Mouse (Mus musculus): ENCODE results near the gene Rpl14. TPM values are rescaled to one million over a fixed set of nuclear protein-coding genes. Genes with fewer than 3 reads are reported as not detected.

Gene Rpl14
- polyA plus RNA-seq, 1 experiment, result 548 TPM

DNA sequence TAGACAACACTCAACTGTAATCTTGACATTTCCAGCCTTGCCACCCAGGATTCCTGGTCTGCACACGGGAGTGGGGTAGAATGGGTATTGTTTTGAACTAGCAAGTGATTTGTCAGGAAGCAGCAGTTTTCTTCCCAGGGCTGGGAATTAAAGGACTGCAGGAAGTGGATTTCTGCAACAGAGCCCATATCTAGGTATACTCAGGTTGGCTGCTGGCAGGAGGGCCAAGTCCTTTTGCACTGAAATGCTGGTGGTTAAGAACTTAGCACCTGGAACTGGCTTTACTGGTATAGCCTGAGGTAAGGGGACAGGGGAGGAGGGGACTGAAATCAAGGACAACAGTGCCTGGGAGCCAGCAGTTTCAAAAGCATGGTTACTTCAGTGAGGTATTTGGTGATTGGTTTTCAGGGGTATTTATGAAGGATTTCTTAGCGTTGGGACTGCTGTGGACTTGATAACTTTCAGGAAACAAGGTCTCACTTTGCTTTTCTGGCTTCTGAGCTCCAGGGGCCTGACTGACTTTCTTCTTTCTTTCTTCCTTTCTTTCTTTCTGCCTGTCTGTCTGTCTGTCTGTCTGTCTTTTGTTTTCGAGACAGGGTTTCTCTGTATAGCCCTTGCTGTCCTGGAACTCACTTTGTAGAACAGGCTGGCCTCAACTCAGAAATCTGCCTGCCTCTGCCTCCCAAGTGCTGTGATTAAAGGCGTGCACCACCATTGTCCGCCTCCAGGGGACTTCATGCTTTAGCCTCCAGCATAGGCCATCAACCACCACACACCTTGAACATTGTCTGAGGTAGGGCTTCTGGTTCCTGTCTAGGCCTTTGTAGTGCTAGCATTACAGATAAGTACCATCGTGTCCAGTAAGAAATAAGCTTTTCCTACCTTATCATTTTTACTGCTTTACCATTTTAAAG is 4.8 kb downstream of the Rpl14 start:
- TF ChIP-seq CTCF (IDR thresholded peaks at IDR 0.05; ENCODE audit: borderline replicate concordance, extremely low read depth, insufficient read depth, insufficient read length) (peak; percentile 24; the same call in 1 of the 2 replicates), POLR2A (IDR thresholded peaks at IDR 0.05; ENCODE audit: borderline replicate concordance, extremely low read depth, insufficient read depth, insufficient read length, poor library complexity, severe bottlenecking) (no peak)
- DNase-seq (ENCODE audit: low read depth), result no peak

- no peak for TF ChIP-seq POLR2A (IDR thresholded peaks at IDR 0.05; ENCODE audit: borderline replicate concordance, extremely low read depth, insufficient read depth, insufficient read length, poor library complexity, severe bottlenecking)
- TF ChIP-seq CTCF (IDR thresholded peaks at IDR 0.05; ENCODE audit: borderline replicate concordance, extremely low read depth, insufficient read depth, insufficient read length), result no peak
- no peak for DNase-seq (ENCODE audit: low read depth)
Observed at GRCm38 (mm10) chr9:120576662-120577013, 5.4 kb downstream of the Rpl14 start.

DNA sequence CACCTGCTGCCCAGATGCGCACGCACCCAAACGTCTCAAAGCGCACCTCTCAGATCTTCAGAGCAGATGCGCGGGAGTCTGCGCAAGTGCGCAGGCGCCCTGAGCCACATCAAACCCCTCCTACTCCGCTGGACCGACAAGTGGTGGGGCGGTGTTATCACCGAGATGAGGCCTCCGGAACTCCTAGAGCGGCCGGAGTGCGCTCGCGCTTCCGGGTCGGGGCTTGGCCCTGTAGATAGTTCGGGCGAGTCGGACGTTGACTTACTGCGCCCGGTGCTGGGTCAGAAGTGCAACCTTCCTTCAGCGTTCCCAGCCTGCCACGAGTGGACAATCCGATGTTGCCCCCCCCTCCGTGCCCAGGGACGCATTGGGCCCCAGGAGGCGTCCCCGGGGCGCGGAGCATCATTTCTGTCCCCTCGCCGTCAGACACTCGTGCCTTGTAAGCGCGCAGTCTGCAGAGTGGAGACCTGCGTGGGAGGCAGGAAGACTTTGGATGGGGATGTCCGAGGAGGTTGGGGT is 5.9 kb downstream of the Rpl14 start:
- no peak for TF ChIP-seq CTCF (IDR thresholded peaks at IDR 0.05; ENCODE audit: borderline replicate concordance, extremely low read depth, insufficient read depth, insufficient read length)
- TF ChIP-seq POLR2A (IDR thresholded peaks at IDR 0.05; ENCODE audit: borderline replicate concordance, extremely low read depth, insufficient read depth, insufficient read length, poor library complexity, severe bottlenecking), result no peak; the same call in 1 of the 2 replicates
- DNase-seq (ENCODE audit: low read depth), result peak; percentile 99

DNA sequence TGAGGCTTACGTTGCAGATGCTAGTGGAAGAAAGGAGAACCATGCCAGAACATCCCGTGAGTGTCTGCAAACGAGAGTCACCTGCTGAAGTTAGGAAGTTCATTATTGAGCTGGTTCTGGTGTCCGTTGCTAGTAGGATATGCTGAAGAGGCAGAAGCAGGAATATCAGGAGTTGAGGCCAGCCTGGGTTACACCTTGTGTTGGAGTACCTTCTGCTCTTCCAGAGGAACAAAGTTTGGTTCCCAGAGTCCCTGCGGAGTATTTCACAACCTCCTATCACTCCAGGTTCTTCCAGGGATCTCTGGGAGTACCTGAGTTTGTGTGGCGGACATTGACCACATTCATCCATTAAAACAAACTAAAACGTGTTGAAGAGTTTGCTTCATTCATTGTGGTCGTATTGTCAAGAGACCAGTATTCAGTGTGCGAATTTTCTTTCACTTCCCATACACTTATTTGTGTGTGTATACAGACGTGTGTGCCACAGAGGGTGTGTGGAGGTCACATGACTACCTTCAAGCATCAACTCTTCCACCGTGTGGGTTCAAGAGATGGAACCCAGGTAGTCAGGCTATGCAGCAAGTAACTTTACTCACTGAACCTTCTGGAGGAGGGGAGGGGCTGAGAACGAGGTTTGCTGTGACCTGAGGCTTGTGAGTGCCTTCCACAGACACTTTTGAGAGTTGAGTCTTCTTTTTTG is 6.6 kb downstream of the Rpl14 start:
- TF ChIP-seq CTCF (IDR thresholded peaks at IDR 0.05; ENCODE audit: borderline replicate concordance, extremely low read depth, insufficient read depth, insufficient read length) (no peak), POLR2A (IDR thresholded peaks at IDR 0.05; ENCODE audit: borderline replicate concordance, extremely low read depth, insufficient read depth, insufficient read length, poor library complexity, severe bottlenecking) (no peak)
- DNase-seq (ENCODE audit: low read depth), result no peak

GRCm38 (mm10) chr9:120578701-120579100 is 7.5 kb downstream of the Rpl14 start:
- DNase-seq (ENCODE audit: low read depth), result no peak
- TF ChIP-seq CTCF (IDR thresholded peaks at IDR 0.05; ENCODE audit: borderline replicate concordance, extremely low read depth, insufficient read depth, insufficient read length) (no peak), POLR2A (IDR thresholded peaks at IDR 0.05; ENCODE audit: borderline replicate concordance, extremely low read depth, insufficient read depth, insufficient read length, poor library complexity, severe bottlenecking) (no peak)

DNA sequence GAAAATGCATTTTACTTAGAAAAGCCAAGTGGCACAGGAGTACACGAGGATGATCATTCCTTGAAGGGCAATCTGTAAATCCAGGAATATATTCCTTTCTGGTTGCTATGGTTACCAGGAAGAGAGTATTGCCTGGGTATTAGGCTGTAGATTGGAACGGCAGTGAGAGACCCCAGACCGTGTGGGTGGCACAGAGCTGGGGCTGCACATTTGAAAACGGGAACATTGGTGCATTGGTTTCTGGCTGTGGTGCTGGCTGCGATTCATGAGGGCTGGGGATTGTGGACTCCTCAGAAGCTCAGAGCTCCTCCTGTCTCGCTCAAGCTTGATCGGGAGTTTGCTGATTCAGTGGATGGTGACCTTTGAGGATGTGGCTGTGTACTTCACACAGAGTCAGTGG is 8.6 kb downstream of the Rpl14 start:
- no peak for TF ChIP-seq POLR2A (IDR thresholded peaks at IDR 0.05; ENCODE audit: borderline replicate concordance, extremely low read depth, insufficient read depth, insufficient read length, poor library complexity, severe bottlenecking)
- no peak for TF ChIP-seq CTCF (IDR thresholded peaks at IDR 0.05; ENCODE audit: borderline replicate concordance, extremely low read depth, insufficient read depth, insufficient read length)
- no peak for DNase-seq (ENCODE audit: low read depth)

GRCm38 (mm10) chr9:120581941-120582618 is 10.8 kb downstream of the Rpl14 start:
- peak; percentile 60 for DNase-seq (ENCODE audit: low read depth)
- no peak for TF ChIP-seq CTCF (IDR thresholded peaks at IDR 0.05; ENCODE audit: borderline replicate concordance, extremely low read depth, insufficient read depth, insufficient read length)
- TF ChIP-seq POLR2A (IDR thresholded peaks at IDR 0.05; ENCODE audit: borderline replicate concordance, extremely low read depth, insufficient read depth, insufficient read length, poor library complexity, severe bottlenecking), result no peak

DNA sequence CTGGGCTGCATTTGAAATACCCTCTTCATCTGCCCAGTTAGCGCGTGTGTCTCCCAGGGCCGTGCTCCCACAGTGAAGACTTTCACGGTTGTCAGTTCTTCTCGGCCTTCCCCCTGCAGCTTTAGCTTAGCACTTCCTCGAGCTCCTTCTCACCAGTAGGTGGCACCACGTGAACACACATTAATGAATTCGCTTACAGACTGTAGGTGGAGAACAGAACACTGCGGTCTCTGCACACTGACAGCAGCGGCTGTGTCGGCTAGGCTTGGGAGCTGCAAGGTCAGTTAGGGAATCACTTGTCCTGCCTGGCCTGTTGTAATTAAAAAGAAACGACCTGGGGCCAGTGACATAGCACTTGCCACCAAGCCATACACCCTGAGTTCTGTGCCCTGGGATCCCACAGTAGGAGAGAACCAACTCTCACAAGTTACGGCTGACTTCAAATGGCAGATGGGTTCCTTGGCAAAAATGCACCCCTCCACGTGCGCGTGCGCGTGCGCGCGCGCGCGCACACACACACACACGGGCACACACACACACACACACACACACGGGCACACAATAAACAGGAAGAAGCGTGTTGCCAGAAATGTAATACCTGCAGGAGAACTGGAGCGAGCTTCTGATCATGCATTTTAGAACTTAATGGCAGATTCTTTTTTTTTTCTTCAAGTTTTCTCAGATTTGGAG is 11.5 kb downstream of the Rpl14 start:
- peak; percentile 90 for TF ChIP-seq CTCF (IDR thresholded peaks at IDR 0.05; ENCODE audit: borderline replicate concordance, extremely low read depth, insufficient read depth, insufficient read length)
- TF ChIP-seq POLR2A (IDR thresholded peaks at IDR 0.05; ENCODE audit: borderline replicate concordance, extremely low read depth, insufficient read depth, insufficient read length, poor library complexity, severe bottlenecking), result no peak
- DNase-seq (ENCODE audit: low read depth), result peak; percentile 95

GRCm38 (mm10) chr9:120583314-120583713 is 12.1 kb downstream of the Rpl14 start:
- no peak for DNase-seq (ENCODE audit: low read depth)
- TF ChIP-seq POLR2A (IDR thresholded peaks at IDR 0.05; ENCODE audit: borderline replicate concordance, extremely low read depth, insufficient read depth, insufficient read length, poor library complexity, severe bottlenecking) (no peak), CTCF (IDR thresholded peaks at IDR 0.05; ENCODE audit: borderline replicate concordance, extremely low read depth, insufficient read depth, insufficient read length) (no peak)

DNA sequence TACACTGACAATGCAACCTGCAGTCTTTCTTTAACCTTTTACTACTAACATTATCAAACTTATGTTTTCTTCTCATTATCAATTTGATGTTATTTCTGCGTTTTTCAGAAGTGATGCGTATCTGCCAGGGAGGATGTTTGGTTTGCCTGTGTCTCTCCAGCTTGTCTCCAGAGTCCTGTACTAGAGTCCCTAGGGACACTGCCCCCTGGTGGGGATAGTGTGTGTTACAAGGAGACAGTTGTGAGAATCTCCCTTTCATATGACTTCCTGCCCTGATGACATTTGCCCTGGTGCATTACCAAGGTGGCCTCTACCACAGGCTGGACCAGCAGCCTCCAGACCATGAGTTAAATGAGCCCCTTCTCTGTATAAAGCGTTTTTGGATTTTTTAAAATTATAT is 15.3 kb downstream of the Rpl14 start:
- peak; percentile 85 for DNase-seq (ENCODE audit: low read depth)
- TF ChIP-seq CTCF (IDR thresholded peaks at IDR 0.05; ENCODE audit: borderline replicate concordance, extremely low read depth, insufficient read depth, insufficient read length) (peak; percentile 84), POLR2A (IDR thresholded peaks at IDR 0.05; ENCODE audit: borderline replicate concordance, extremely low read depth, insufficient read depth, insufficient read length, poor library complexity, severe bottlenecking) (no peak)
